Mouse (Mus musculus): ENCODE data around the gene Cxcl1. TPM values are rescaled to one million over a fixed set of nuclear protein-coding genes. Genes with fewer than 3 reads are reported as not detected.

Gene Cxcl1
- total RNA-seq (2023), result 1 to 10 TPM; 2.6 to 6.0 TPM

DNA sequence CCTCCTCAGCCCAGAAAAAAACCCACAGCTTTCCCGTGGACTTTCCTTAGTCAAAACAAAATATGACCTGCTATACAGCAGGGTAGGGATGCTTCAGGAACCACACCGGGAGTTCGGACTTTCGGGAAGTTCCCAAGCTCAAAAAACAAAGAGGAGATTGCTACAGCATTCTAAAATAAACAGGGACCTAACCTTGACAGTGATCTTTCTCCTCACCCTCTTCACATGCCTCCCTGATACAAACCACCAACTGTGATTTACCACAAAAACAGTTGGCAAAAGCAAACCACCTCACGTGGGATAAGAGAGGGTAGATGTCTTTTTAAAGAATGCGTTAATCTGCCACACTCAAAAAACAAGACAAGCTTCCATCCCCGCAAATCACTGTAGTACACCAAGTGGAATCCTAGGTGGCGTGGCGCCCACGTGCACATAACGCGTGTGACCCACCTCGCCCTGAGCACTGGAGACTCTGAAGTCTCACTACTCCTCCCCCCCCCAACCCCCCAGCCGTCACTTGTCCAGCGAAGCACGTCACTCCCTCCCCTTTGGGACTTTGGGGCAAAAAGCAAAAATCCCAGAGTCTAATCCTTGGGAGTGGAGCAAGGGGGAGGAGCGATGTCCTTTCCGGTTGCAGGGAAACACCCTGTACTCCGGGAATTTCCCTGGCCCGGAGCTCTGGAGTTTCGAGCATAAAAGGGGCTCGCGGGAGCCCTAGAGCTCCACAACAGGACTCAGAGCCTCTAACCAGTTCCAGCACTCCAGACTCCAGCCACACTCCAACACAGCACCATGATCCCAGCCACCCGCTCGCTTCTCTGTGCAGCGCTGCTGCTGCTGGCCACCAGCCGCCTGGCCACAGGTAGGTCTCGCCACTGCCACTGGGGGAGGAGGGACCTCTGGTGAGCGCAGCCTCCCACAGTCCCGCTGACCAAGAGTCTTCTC is at the start of gene Cxcl1:
Gene Cxcl1 (plus strand): TSS at position 723 of the 945 bp plus-strand sequence.

DNA sequence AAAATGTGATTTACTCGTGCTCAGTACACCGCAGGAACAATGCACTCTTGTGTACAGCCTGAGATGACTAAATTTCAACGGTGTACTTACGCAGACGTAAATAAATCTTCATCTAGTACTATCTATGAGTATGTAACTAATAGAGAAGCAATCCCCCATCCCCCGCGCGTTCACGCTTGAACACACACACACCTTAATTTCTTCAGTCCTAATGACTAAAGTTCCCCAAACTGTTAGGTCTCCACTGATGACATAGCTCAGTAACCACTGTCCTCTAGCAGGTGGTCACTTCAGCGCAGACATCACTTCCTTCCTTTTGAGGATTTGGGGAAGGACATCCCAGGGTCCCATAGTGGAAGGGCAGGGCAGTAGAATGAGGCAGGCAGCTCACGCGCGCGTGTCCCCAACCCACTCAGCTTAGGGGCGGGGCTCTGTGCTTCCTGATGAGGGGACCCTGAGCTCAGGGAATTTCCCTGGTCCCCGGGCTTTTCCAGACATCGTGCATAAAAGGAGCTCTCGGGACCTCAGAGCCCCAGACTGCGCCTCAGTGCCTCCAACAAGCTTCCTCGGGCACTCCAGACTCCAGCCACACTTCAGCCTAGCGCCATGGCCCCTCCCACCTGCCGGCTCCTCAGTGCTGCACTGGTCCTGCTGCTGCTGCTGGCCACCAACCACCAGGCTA is 12.4 kb downstream of the Cxcl1 start, which contains the start of gene Cxcl2:
Gene Cxcl2 (plus strand): TSS at position 533 of the 682 bp plus-strand sequence.

DNA sequence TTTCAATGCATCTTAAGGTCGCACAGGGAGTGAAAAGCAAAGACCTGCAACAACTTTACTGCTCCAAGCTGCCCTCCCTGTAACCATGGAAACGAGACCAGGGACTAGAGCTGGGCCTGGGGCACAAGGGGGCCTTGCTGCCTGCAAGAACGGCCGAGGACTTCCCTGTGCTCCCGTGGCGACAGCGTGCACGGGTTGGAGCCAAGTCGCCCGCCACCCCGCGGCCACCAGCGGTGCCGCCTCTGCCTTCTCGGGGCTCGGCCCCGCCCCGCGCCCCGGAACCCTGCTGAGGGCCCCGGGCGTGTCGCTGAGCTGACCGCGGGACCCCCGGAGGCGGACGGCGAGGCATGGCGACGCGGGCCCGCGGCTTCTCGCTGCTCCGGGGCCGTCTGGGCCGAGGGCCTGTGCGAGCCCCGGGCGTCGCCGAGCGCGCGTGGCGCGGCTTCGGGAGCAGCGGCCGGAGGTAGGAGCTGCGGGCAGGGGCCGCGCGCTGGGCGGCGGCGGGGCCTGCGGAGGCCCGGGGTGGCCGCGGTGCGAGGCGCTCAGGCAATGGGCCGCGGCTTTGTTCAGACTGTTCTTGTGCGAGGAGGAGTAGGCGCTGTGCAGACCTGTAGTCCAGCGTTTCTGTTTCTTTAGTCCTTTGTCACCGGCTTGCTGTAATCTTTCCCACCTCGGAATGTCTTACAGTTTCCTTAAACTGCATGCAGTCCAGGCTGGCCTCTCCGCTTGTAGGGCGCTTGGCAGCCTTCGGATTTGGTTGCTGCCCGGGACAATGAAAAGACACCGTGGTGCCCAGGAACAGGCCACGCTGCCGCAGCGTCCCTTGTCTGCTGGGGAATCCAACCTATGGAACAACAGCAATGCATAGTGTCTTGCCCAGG is 40.2 kb downstream of the Cxcl1 start, which contains the start of gene Mthfd2l:
Gene Mthfd2l (plus strand): TSS at position 147 of the 881 bp plus-strand sequence.

Other genes starting within 250 kb of the Cxcl1 start
- not detected for gene Cxcl5, start 131.9 kb upstream of the Cxcl1 start, total RNA-seq (2023)
- gene Ppbp, start 122.7 kb upstream of the Cxcl1 start, total RNA-seq (2023), result not detected
- 1 to 10 TPM; 2.3 to 2.5 TPM for gene Pf4, start 118.8 kb upstream of the Cxcl1 start, total RNA-seq (2023)
- under 1 TPM in 1 of 2 experiments, not detected in 1; 0.31 TPM for gene Cxcl3, start 105.1 kb upstream of the Cxcl1 start, total RNA-seq (2023)
- not detected for gene Cxcl15, start 96.7 kb upstream of the Cxcl1 start, total RNA-seq (2023)
- 100 to 1,000 TPM; 252 to 437 TPM for gene Cxcl2, start 12.6 kb downstream of the Cxcl1 start, total RNA-seq (2023)
- gene Mthfd2l, start 39.9 kb downstream of the Cxcl1 start, total RNA-seq (2023), result 1 to 10 TPM; 2.3 to 4.8 TPM
- gene Epgn, start 136.2 kb downstream of the Cxcl1 start, total RNA-seq (2023), result not detected
- gene Ereg, start 183.4 kb downstream of the Cxcl1 start, total RNA-seq (2023), result not detected
- 1 to 10 TPM; 1.9 to 2.5 TPM for gene Areg, start 248.4 kb downstream of the Cxcl1 start, total RNA-seq (2023)

Data from monocyte, adult 59 days (primary cell).